ENCODE assay signal across 8 mouse cellular contexts in the genomic region with DNA sequence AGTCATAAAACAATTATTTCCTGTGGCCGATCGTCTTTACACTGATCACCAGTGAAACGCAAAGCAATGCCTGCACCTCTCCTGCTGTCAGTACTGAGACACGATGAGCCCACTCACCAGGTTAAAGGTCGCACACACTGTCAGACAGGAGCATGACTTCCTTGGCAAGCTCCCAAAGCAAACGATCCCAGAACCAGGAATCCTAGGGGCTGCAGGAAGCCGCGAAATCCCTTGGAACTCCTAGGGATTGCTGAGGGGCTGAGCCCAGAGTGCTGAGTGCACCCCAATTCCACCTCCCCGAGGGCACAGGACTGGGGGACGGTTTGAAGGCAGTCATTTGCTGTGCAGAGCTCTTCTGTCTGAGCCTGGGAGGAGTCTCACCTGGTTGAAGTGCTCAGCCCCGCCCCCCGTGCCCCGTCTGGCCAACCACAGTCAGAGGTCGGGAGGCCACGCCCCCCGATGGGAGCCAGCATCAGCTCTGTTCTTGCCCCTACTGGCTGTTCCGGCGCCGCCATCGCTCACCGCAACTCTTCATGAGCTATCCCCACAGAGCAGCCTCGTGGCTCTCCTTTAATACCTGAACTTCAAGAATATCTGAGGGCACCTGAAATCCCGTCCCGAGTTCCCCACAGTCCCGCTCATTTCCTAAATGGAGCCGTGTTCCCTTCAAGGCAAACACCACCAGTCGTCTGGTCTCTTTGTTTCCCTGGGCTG. TPM values are rescaled to one million over a fixed set of nuclear protein-coding genes. Genes with fewer than 3 reads are reported as not detected.
DNase-seq lines count a peak whose midpoint lies in the region; ATAC-seq lines count a peak whose summit lies in the region.

No protein-coding gene starts in this region.

- H3K27me3 ChIP-seq in heart, embryonic 10.5 days (ENCODE audit: insufficient read depth, poor library complexity, severe bottlenecking), result no peaks in the 10 kb centered on the region
- no peaks in the 10 kb centered on the region for H3K27me3 ChIP-seq in kidney, embryonic 15.5 days

- H3K36me3 ChIP-seq in heart, embryonic 10.5 days, result peaks cover 13% of the 10 kb centered on the region
- H3K36me3 ChIP-seq in kidney, embryonic 15.5 days, result peaks cover 13% of the 10 kb centered on the region

- ATAC-seq in kidney, embryonic 15.5 days (replicated peaks; ENCODE audit: low FRiP score), result peak; percentile 86

- H3K9ac ChIP-seq in kidney, embryonic 15.5 days, result peak overlapping the region; percentile 40; the same call in 1 of the 2 replicates

- WGBS in heart, embryonic 10.5 days, result 8% methylated on average over 27 of the region's 27 CpGs
- 7% methylated on average over 26 of the region's 27 CpGs for WGBS in kidney, embryonic 15.5 days

- peaks cover 13% of the 10 kb centered on the region; the same call in 1 of the 2 replicates for H3K4me1 ChIP-seq in heart, embryonic 10.5 days
- H3K4me1 ChIP-seq in kidney, embryonic 15.5 days, result peaks cover 7% of the 10 kb centered on the region

- H3K4me2 ChIP-seq in kidney, embryonic 15.5 days, result peak overlapping the region; percentile 77

- H3K9me3 ChIP-seq in heart, embryonic 10.5 days, result no peaks in the 10 kb centered on the region
- H3K9me3 ChIP-seq in kidney, embryonic 15.5 days (replicated peaks), result peaks cover 6% of the 10 kb centered on the region; the same call in 1 of the 2 replicates

- peak overlapping the region; percentile 62 for H3K4me3 ChIP-seq in heart, embryonic 10.5 days
- peak overlapping the region; percentile 47 for H3K4me3 ChIP-seq in kidney, embryonic 15.5 days (replicated peaks)

- peak; percentile 59 for DNase-seq in right cerebral cortex, postnatal 14 days
- no peak for DNase-seq in right cerebral cortex, adult 2 months (ENCODE audit: low spot score in 2 of 2)
- peak; percentile 84 to 90 for DNase-seq in cerebellum, postnatal 14 days
- peak; percentile 97 for DNase-seq in heart, embryonic 10.5 days (ENCODE audit: low spot score)
- DNase-seq in lung, postnatal 25 days (ENCODE audit: low spot score), result peak; percentile 72
- peak; percentile 72 for DNase-seq in right cerebral cortex, postnatal 4 days
- DNase-seq in adipocyte (ENCODE audit: low spot score), result no peak

- peak overlapping the region; percentile 82 for H3K27ac ChIP-seq in heart, embryonic 10.5 days
- peak overlapping the region; percentile 70 for H3K27ac ChIP-seq in kidney, embryonic 15.5 days

RNA-seq across cellular contexts. Expression of a gene that starts 2.9 kb away (rescaled TPM):
- polyA plus RNA-seq in heart, embryonic 10.5 days (2016; fragmentation: Nextera tagmentation; extraction: Ambion mirVana), result 58.7 and 77.1 TPM in 2 replicates
- polyA plus RNA-seq in kidney, embryonic 15.5 days (2015; fragmentation: Nextera tagmentation; extraction: Ambion mirVana), result 102 and 105 TPM in 2 replicates

RNA-seq across cellular contexts. Expression of a gene that starts 27.3 kb away (rescaled TPM):
- not detected in 2 replicates for polyA plus RNA-seq in heart, embryonic 10.5 days (2016; fragmentation: Nextera tagmentation; extraction: Ambion mirVana)
- polyA plus RNA-seq in kidney, embryonic 15.5 days (2015; fragmentation: Nextera tagmentation; extraction: Ambion mirVana), result not detected in 2 replicates

RNA-seq across cellular contexts. Expression of a gene that starts 32.3 kb away (rescaled TPM):
- not detected in 2 replicates for polyA plus RNA-seq in heart, embryonic 10.5 days (2016; fragmentation: Nextera tagmentation; extraction: Ambion mirVana)
- polyA plus RNA-seq in kidney, embryonic 15.5 days (2015; fragmentation: Nextera tagmentation; extraction: Ambion mirVana), result 0.06 TPM in 1 of 2 replicates, not detected in the other

RNA-seq across cellular contexts. Expression of a gene that starts 50.8 kb away (rescaled TPM):
- polyA plus RNA-seq in heart, embryonic 10.5 days (2016; fragmentation: Nextera tagmentation; extraction: Ambion mirVana), result 31.6 and 33.0 TPM in 2 replicates
- 42.0 and 45.5 TPM in 2 replicates for polyA plus RNA-seq in kidney, embryonic 15.5 days (2015; fragmentation: Nextera tagmentation; extraction: Ambion mirVana)

RNA-seq across cellular contexts. Expression of a gene that starts 51.7 kb away (rescaled TPM):
- polyA plus RNA-seq in heart, embryonic 10.5 days (2016; fragmentation: Nextera tagmentation; extraction: Ambion mirVana), result 37.5 and 41.2 TPM in 2 replicates
- polyA plus RNA-seq in kidney, embryonic 15.5 days (2015; fragmentation: Nextera tagmentation; extraction: Ambion mirVana), result 45.3 and 49.8 TPM in 2 replicates

Comparison
In these comparisons a context has a peak if more than half of its experiments do, and no peak if none do; other contexts are left out.
1. DNase-seq: peak in right cerebral cortex, postnatal 14 days (single experiment), cerebellum, postnatal 14 days (2 of 2), heart, embryonic 10.5 days (single experiment), lung, postnatal 25 days (single experiment) and right cerebral cortex, postnatal 4 days (single experiment); none in right cerebral cortex, adult 2 months (0 of 2) and adipocyte (single experiment).